In genomic region chrX:10336816-10337215, GRCm38 (mm10) we compare ENCODE assay signal across 18 mouse cellular contexts.
"Had no signal": no experiment of that assay in that cellular context is flagged by ENCODE, and none has a peak within 500 bp of the region (broad histone marks: within the 10 kb centered on the region; RNA-seq: fewer than 3 reads in every experiment).

No protein-coding gene starts in this region.

- H3K27ac ChIP-seq: liver, embryonic 13.5 days; midbrain, embryonic 10.5 days; midbrain, embryonic 13.5 days; stomach, postnatal 0 days had no signal

- H3K9me3 ChIP-seq: liver, embryonic 13.5 days; megakaryocyte, embryonic 14.5 days; midbrain, embryonic 10.5 days; midbrain, embryonic 13.5 days had no signal

- ATAC-seq: lung, postnatal 0 days; midbrain, embryonic 13.5 days; midbrain, embryonic 16.5 days had no signal

- H3K36me3 ChIP-seq: liver, embryonic 13.5 days; midbrain, embryonic 10.5 days; midbrain, embryonic 13.5 days had no signal

- H3K4me2 ChIP-seq: liver, embryonic 13.5 days; midbrain, embryonic 13.5 days had no signal

- H3K4me1 ChIP-seq: liver, embryonic 13.5 days; megakaryocyte, embryonic 14.5 days; midbrain, embryonic 10.5 days; midbrain, embryonic 13.5 days had no signal

- H3K27me3 ChIP-seq: liver, embryonic 13.5 days; midbrain, embryonic 13.5 days had no signal

- H3K4me3 ChIP-seq: liver, embryonic 13.5 days; megakaryocyte, embryonic 14.5 days; midbrain, embryonic 10.5 days; midbrain, embryonic 13.5 days had no signal

- H3K9ac ChIP-seq: liver, embryonic 13.5 days; midbrain, embryonic 13.5 days had no signal

- DNase-seq: kidney, adult 18-20 months; kidney, adult 9 months; kidney, postnatal 14 days; kidney, postnatal 4 days; layer of hippocampus, adult 9-11 months; liver, embryonic 13.5 days; lung, adult 2 months; right cerebral cortex, postnatal 14 days; right cerebral cortex, postnatal 4 days; thymus, adult 2 months; thymus, postnatal 14 days; thymus, postnatal 4 days had no signal
